ENCODE assay signal across 15 mouse cellular contexts in the genomic region with DNA sequence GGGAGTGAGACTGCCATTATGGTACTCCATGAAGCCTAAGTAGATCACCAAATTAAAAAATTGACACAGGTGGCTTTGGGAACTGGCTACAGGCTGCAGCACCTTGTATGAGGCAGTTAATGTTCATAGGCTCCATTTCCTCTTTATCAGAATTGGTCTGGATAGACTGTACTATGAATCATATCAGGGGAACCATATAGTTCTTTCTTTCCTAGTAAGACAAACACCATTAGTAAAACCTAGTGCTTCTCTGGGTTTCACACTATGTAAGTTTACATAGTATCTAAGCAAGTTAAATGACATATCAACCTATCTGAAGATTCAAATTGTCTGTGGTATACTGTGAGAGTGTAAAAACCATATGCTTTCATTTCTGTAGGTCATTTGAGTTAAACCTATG.
"Had no signal": no experiment of that assay in that cellular context is flagged by ENCODE, and none has a peak within 500 bp of the region (broad histone marks: within the 10 kb centered on the region; RNA-seq: fewer than 3 reads in every experiment).

No protein-coding gene starts in this region.

- H3K9ac ChIP-seq: neural tube, embryonic 12.5 days; neural tube, embryonic 13.5 days; neural tube, embryonic 15.5 days had no signal

- H3K4me3 ChIP-seq: neural tube, embryonic 12.5 days; neural tube, embryonic 13.5 days; neural tube, embryonic 15.5 days had no signal

- H3K4me2 ChIP-seq: neural tube, embryonic 12.5 days; neural tube, embryonic 13.5 days; neural tube, embryonic 15.5 days had no signal

- H3K4me1 ChIP-seq: neural tube, embryonic 12.5 days; neural tube, embryonic 13.5 days; neural tube, embryonic 15.5 days had no signal

- H3K36me3 ChIP-seq: neural tube, embryonic 12.5 days; neural tube, embryonic 13.5 days; neural tube, embryonic 15.5 days had no signal

- H3K27ac ChIP-seq: neural tube, embryonic 12.5 days; neural tube, embryonic 13.5 days; neural tube, embryonic 15.5 days had no signal

- H3K27me3 ChIP-seq: neural tube, embryonic 12.5 days; neural tube, embryonic 13.5 days; neural tube, embryonic 15.5 days had no signal

- DNase-seq: retina, postnatal 1 day; right cerebral cortex, adult 18-20 months; right cerebral cortex, postnatal 14 days; right cerebral cortex, postnatal 25 days; right cerebral cortex, postnatal 4 days; spleen, adult 18-20 months; thymus, adult 18-20 months; thymus, adult 2 months; thymus, postnatal 14 days; thymus, postnatal 25 days; thymus, postnatal 36 days; thymus, postnatal 4 days had no signal

- H3K9me3 ChIP-seq: neural tube, embryonic 12.5 days; neural tube, embryonic 13.5 days; neural tube, embryonic 15.5 days had no signal
